In the genomic region with DNA sequence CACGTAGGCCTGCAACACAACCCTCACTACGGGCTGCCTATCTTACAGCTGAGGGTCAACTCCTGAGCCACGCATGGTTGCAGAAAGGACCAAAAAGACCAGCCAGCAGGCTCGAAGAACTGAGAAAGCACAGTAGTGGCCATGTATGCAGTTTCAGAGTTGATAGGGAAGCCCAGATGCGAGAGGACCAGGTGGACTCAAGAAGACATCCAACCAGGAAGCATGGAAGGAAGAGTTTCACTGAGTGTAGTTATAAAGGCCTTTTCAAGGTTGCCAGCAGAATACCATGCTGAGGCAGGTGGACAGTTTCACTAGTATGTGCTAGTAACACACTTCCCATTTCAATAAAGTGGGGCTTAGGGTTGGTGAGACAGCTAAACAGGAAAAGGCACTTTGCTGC, we compare ENCODE assay signal across 24 mouse cellular contexts. TPM values are rescaled to one million over a fixed set of nuclear protein-coding genes. Genes with fewer than 3 reads are reported as not detected.
DNase-seq lines count a peak whose midpoint lies in the region; ATAC-seq and TF ChIP-seq lines count a peak whose summit lies in the region.
"Had no signal": no experiment of that assay in that cellular context is flagged by ENCODE, and none has a peak within 500 bp of the region (broad histone marks: within the 10 kb centered on the region; RNA-seq: fewer than 3 reads in every experiment).

No protein-coding gene starts in this region.

- H3K9ac ChIP-seq in forebrain, embryonic 11.5 days (ENCODE audit: low read length), result no peak overlapping the region
- H3K9ac ChIP-seq in forebrain, embryonic 14.5 days (ENCODE audit: low read length), result no peak overlapping the region
- H3K9ac ChIP-seq in liver, embryonic 13.5 days, result no peak overlapping the region
- no peak overlapping the region for H3K9ac ChIP-seq in liver, embryonic 11.5 days (ENCODE audit: low read depth, low read length)
- H3K9ac ChIP-seq: hindbrain, embryonic 13.5 days; lung, embryonic 14.5 days; midbrain, embryonic 12.5 days; neural tube, embryonic 12.5 days had no signal

- no peak for TF ChIP-seq POLR2A in cortical plate, adult 2 months (IDR thresholded peaks at IDR 0.05; ENCODE audit: extremely low read depth, insufficient read depth, low read length)

- DNase-seq in forebrain, embryonic 11.5 days (ENCODE audit: low spot score), result peak; percentile 23
- DNase-seq in forebrain, embryonic 14.5 days (ENCODE audit: low spot score), result no peak
- no peak for DNase-seq in liver, embryonic 13.5 days
- DNase-seq in liver, embryonic 11.5 days (ENCODE audit: low spot score), result no peak
- DNase-seq in A20 (ENCODE audit: low read depth, low spot score), result peak; percentile 62
- no peak for DNase-seq in frontal cortex, postnatal 10 days (ENCODE audit: low spot score in 2 of 2)
- DNase-seq: cerebellum, postnatal 10 days; heart, postnatal 10 days; kidney, adult 2 months; kidney, postnatal 10 days; layer of hippocampus, postnatal 36 days; lung, embryonic 14.5 days; lung, postnatal 36 days; right cerebral cortex, postnatal 25 days had no signal

- no peaks in the 10 kb centered on the region for H3K27me3 ChIP-seq in forebrain, embryonic 11.5 days (ENCODE audit: control insufficient read depth, insufficient read depth, low read length)
- H3K27me3 ChIP-seq in forebrain, embryonic 14.5 days (replicated peaks; ENCODE audit: control insufficient read depth, insufficient read depth, low read length), result no peaks in the 10 kb centered on the region
- no peaks in the 10 kb centered on the region for H3K27me3 ChIP-seq in liver, embryonic 13.5 days
- H3K27me3 ChIP-seq in liver, embryonic 11.5 days (replicated peaks; ENCODE audit: control insufficient read depth, insufficient read depth, low read length), result no peaks in the 10 kb centered on the region
- H3K27me3 ChIP-seq: embryonic facial prominence, embryonic 13.5 days; hindbrain, embryonic 13.5 days; limb, embryonic 13.5 days; midbrain, embryonic 12.5 days; neural tube, embryonic 12.5 days had no signal

- peaks cover 6% of the 10 kb centered on the region; the same call in 1 of the 2 replicates for H3K4me1 ChIP-seq in forebrain, embryonic 11.5 days (replicated peaks; ENCODE audit: control insufficient read depth, insufficient read depth, low read length)
- peaks cover 18% of the 10 kb centered on the region for H3K4me1 ChIP-seq in forebrain, embryonic 14.5 days (ENCODE audit: control insufficient read depth, insufficient read depth, low read length)
- H3K4me1 ChIP-seq in liver, embryonic 13.5 days (replicated peaks), result peaks cover 74% of the 10 kb centered on the region
- H3K4me1 ChIP-seq in liver, embryonic 11.5 days (replicated peaks; ENCODE audit: control insufficient read depth, insufficient read depth, low read length), result peaks cover 49% of the 10 kb centered on the region
- H3K4me1 ChIP-seq in cortical plate, adult 2 months (ENCODE audit: control insufficient read depth, insufficient read depth, low read length), result peaks cover 27% of the 10 kb centered on the region

- H3K27ac ChIP-seq in forebrain, embryonic 11.5 days (ENCODE audit: low read depth, low read length), result no peak overlapping the region
- H3K27ac ChIP-seq in forebrain, embryonic 14.5 days (ENCODE audit: low read depth, low read length), result no peak overlapping the region
- peak overlapping the region; percentile 81; the same call in 1 of the 2 replicates for H3K27ac ChIP-seq in liver, embryonic 13.5 days
- no peak overlapping the region; the same call in 1 of the 2 replicates for H3K27ac ChIP-seq in liver, embryonic 11.5 days (ENCODE audit: low read depth, low read length)
- 0 out of 2 replicates have a peak overlapping the region, but pooled peaks have one; percentile 1 for H3K27ac ChIP-seq in cortical plate, adult 2 months (ENCODE audit: insufficient read depth, low read length)
- H3K27ac ChIP-seq: embryonic facial prominence, embryonic 13.5 days; hindbrain, embryonic 13.5 days; limb, embryonic 13.5 days; midbrain, embryonic 12.5 days; neural tube, embryonic 12.5 days had no signal

- H3K36me3 ChIP-seq in forebrain, embryonic 11.5 days (ENCODE audit: control insufficient read depth, insufficient read depth, low read length), result no peaks in the 10 kb centered on the region; the same call in 1 of the 2 replicates
- peaks cover 10% of the 10 kb centered on the region; the same call in 1 of the 2 replicates for H3K36me3 ChIP-seq in forebrain, embryonic 14.5 days (ENCODE audit: control insufficient read depth, insufficient read depth, low read length)
- H3K36me3 ChIP-seq in liver, embryonic 13.5 days, result peaks cover 45% of the 10 kb centered on the region
- H3K36me3 ChIP-seq in liver, embryonic 11.5 days (ENCODE audit: control insufficient read depth, insufficient read depth, low read length), result peaks cover 11% of the 10 kb centered on the region

- 95% methylated on average over 5 of the region's 5 CpGs for WGBS in forebrain, embryonic 11.5 days
- WGBS in forebrain, embryonic 14.5 days, result 97% methylated on average over 5 of the region's 5 CpGs
- WGBS in liver, embryonic 13.5 days (ENCODE audit: insufficient replicate concordance), result 67% methylated on average over 5 of the region's 5 CpGs
- WGBS in liver, embryonic 11.5 days, result 70% methylated on average over 5 of the region's 5 CpGs

- ATAC-seq in forebrain, embryonic 11.5 days (replicated peaks; ENCODE audit: low FRiP score), result no peak
- ATAC-seq in forebrain, embryonic 14.5 days, result no peak
- no peak for ATAC-seq in liver, embryonic 13.5 days (ENCODE audit: low read depth)
- no peak for ATAC-seq in liver, embryonic 11.5 days (replicated peaks; ENCODE audit: low FRiP score)
- no peak for ATAC-seq in cerebellum, adult (ENCODE audit: insufficient number of reproducible peaks, low FRiP score, low TSS enrichment)
- ATAC-seq: forebrain, embryonic 16.5 days; inflammation-experienced regulatory T-cells, adult 6 months had no signal

- no peak overlapping the region for H3K4me3 ChIP-seq in forebrain, embryonic 11.5 days (ENCODE audit: low read depth, low read length)
- H3K4me3 ChIP-seq in forebrain, embryonic 14.5 days (ENCODE audit: low read depth, low read length), result no peak overlapping the region
- no peak overlapping the region for H3K4me3 ChIP-seq in liver, embryonic 13.5 days (replicated peaks)
- H3K4me3 ChIP-seq in liver, embryonic 11.5 days (ENCODE audit: low read depth, low read length), result no peak overlapping the region
- H3K4me3 ChIP-seq in cortical plate, adult 2 months (ENCODE audit: insufficient read depth, low read length), result no peak overlapping the region
- H3K4me3 ChIP-seq: embryonic facial prominence, embryonic 13.5 days; hindbrain, embryonic 13.5 days; layer of hippocampus, adult 2 months; limb, embryonic 13.5 days; midbrain, embryonic 12.5 days; neural tube, embryonic 12.5 days had no signal

- H3K4me2 ChIP-seq in forebrain, embryonic 11.5 days (ENCODE audit: low read depth, low read length, severe bottlenecking), result no peak overlapping the region
- no peak overlapping the region for H3K4me2 ChIP-seq in forebrain, embryonic 14.5 days (ENCODE audit: low read length)
- no peak overlapping the region for H3K4me2 ChIP-seq in liver, embryonic 13.5 days
- H3K4me2 ChIP-seq in liver, embryonic 11.5 days, result no peak overlapping the region
- H3K4me2 ChIP-seq: embryonic facial prominence, embryonic 13.5 days; hindbrain, embryonic 13.5 days; limb, embryonic 13.5 days; lung, embryonic 14.5 days; midbrain, embryonic 12.5 days; neural tube, embryonic 12.5 days had no signal

- no peak for TF ChIP-seq CTCF in cortical plate, adult 2 months (IDR thresholded peaks at IDR 0.05; ENCODE audit: extremely low read depth, insufficient read depth, low read length)

- H3K9me3 ChIP-seq in forebrain, embryonic 11.5 days (ENCODE audit: control insufficient read depth, low read length), result no peaks in the 10 kb centered on the region
- no peaks in the 10 kb centered on the region for H3K9me3 ChIP-seq in forebrain, embryonic 14.5 days (replicated peaks; ENCODE audit: control insufficient read depth, low read length)
- H3K9me3 ChIP-seq in liver, embryonic 13.5 days (replicated peaks), result no peaks in the 10 kb centered on the region
- no peaks in the 10 kb centered on the region for H3K9me3 ChIP-seq in liver, embryonic 11.5 days (ENCODE audit: control insufficient read depth, low read length)
- H3K9me3 ChIP-seq: embryonic facial prominence, embryonic 13.5 days; hindbrain, embryonic 13.5 days; limb, embryonic 13.5 days; midbrain, embryonic 12.5 days; neural tube, embryonic 12.5 days had no signal

RNA-seq across cellular contexts. Expression of a gene that starts 6.1 kb away (rescaled TPM):
- polyA plus RNA-seq in forebrain, embryonic 11.5 days (2014; fragmentation: Nextera tagmentation; extraction: Ambion mirVana), result 6.6 and 7.1 TPM in 2 replicates
- polyA plus RNA-seq in forebrain, embryonic 14.5 days (2014; fragmentation: Nextera tagmentation; extraction: Ambion mirVana), result 4.4 and 5.3 TPM in 2 replicates
- 5.7 and 7.1 TPM in 2 replicates for polyA plus RNA-seq in liver, embryonic 13.5 days (2015; fragmentation: Nextera tagmentation; extraction: Ambion mirVana)
- polyA plus RNA-seq in liver, embryonic 11.5 days (2014; fragmentation: Nextera tagmentation; extraction: Ambion mirVana), result 5.6 and 6.6 TPM in 2 replicates
- polyA plus RNA-seq in cortical plate, adult 2 months (2012; rRNA removed), result 143 and 145 TPM in 2 replicates

RNA-seq across cellular contexts. Expression of a gene that starts 21.5 kb away (rescaled TPM):
- polyA plus RNA-seq in forebrain, embryonic 11.5 days (2014; fragmentation: Nextera tagmentation; extraction: Ambion mirVana), result 2.3 and 3.4 TPM in 2 replicates
- 2.4 and 2.6 TPM in 2 replicates for polyA plus RNA-seq in forebrain, embryonic 14.5 days (2014; fragmentation: Nextera tagmentation; extraction: Ambion mirVana)
- 22.6 and 25.1 TPM in 2 replicates for polyA plus RNA-seq in liver, embryonic 13.5 days (2015; fragmentation: Nextera tagmentation; extraction: Ambion mirVana)
- 12.9 and 18.0 TPM in 2 replicates for polyA plus RNA-seq in liver, embryonic 11.5 days (2014; fragmentation: Nextera tagmentation; extraction: Ambion mirVana)
- 29.0 and 31.5 TPM in 2 replicates for polyA plus RNA-seq in cortical plate, adult 2 months (2012; rRNA removed)

RNA-seq across cellular contexts. Expression of a gene that starts 32.1 kb away (rescaled TPM):
- polyA plus RNA-seq in forebrain, embryonic 11.5 days (2014; fragmentation: Nextera tagmentation; extraction: Ambion mirVana), result 115 TPM in 2 replicates
- polyA plus RNA-seq in forebrain, embryonic 14.5 days (2014; fragmentation: Nextera tagmentation; extraction: Ambion mirVana), result 141 and 156 TPM in 2 replicates
- 77.8 and 83.4 TPM in 2 replicates for polyA plus RNA-seq in liver, embryonic 13.5 days (2015; fragmentation: Nextera tagmentation; extraction: Ambion mirVana)
- polyA plus RNA-seq in liver, embryonic 11.5 days (2014; fragmentation: Nextera tagmentation; extraction: Ambion mirVana), result 132 and 137 TPM in 2 replicates
- 107 and 108 TPM in 2 replicates for polyA plus RNA-seq in cortical plate, adult 2 months (2012; rRNA removed)

RNA-seq across cellular contexts. Expression of a gene that starts 37.7 kb away (rescaled TPM):
- 2.8 and 3.1 TPM in 2 replicates for polyA plus RNA-seq in forebrain, embryonic 11.5 days (2014; fragmentation: Nextera tagmentation; extraction: Ambion mirVana)
- 7.9 and 8.0 TPM in 2 replicates for polyA plus RNA-seq in forebrain, embryonic 14.5 days (2014; fragmentation: Nextera tagmentation; extraction: Ambion mirVana)
- 0.08 and 0.10 TPM in 2 replicates for polyA plus RNA-seq in liver, embryonic 13.5 days (2015; fragmentation: Nextera tagmentation; extraction: Ambion mirVana)
- 0.66 and 1.0 TPM in 2 replicates for polyA plus RNA-seq in liver, embryonic 11.5 days (2014; fragmentation: Nextera tagmentation; extraction: Ambion mirVana)
- polyA plus RNA-seq in cortical plate, adult 2 months (2012; rRNA removed), result 305 and 330 TPM in 2 replicates

RNA-seq across cellular contexts. Expression of a gene that starts 48.9 kb away (rescaled TPM):
- polyA plus RNA-seq in forebrain, embryonic 11.5 days (2014; fragmentation: Nextera tagmentation; extraction: Ambion mirVana), result not detected in 2 replicates
- polyA plus RNA-seq in forebrain, embryonic 14.5 days (2014; fragmentation: Nextera tagmentation; extraction: Ambion mirVana), result not detected in 2 replicates
- not detected in 2 replicates for polyA plus RNA-seq in liver, embryonic 13.5 days (2015; fragmentation: Nextera tagmentation; extraction: Ambion mirVana)
- polyA plus RNA-seq in liver, embryonic 11.5 days (2014; fragmentation: Nextera tagmentation; extraction: Ambion mirVana), result not detected in 2 replicates
- polyA plus RNA-seq in cortical plate, adult 2 months (2012; rRNA removed), result 1.0 and 1.6 TPM in 2 replicates
- polyA plus RNA-seq: embryonic facial prominence, embryonic 13.5 days; inflammation-experienced regulatory T-cells, adult 6 months; limb, embryonic 13.5 days; lung, embryonic 14.5 days; neural tube, embryonic 12.5 days had no signal

Comparison
In these comparisons a context has a peak if more than half of its experiments do, and no peak if none do; other contexts are left out.
1. DNase-seq: peak in forebrain, embryonic 11.5 days (single experiment) and A20 (single experiment); none in forebrain, embryonic 14.5 days (single experiment), liver, embryonic 13.5 days (single experiment), liver, embryonic 11.5 days (single experiment) and frontal cortex, postnatal 10 days (0 of 2).
2. H3K27ac ChIP-seq: peak in liver, embryonic 13.5 days (single experiment) and cortical plate, adult 2 months (single experiment); none in forebrain, embryonic 11.5 days (single experiment), forebrain, embryonic 14.5 days (single experiment) and liver, embryonic 11.5 days (single experiment).
3. RNA of a gene that starts 6.1 kb away (polyA plus RNA-seq): 143 to 145 TPM in cortical plate, adult 2 months; 6.6 to 7.1 TPM in forebrain, embryonic 11.5 days, 5.7 to 7.1 TPM in liver, embryonic 13.5 days, 5.6 to 6.6 TPM in liver, embryonic 11.5 days and 4.4 to 5.3 TPM in forebrain, embryonic 14.5 days; every median in the first group is over 10 times any median in the second.